Mouse (Mus musculus) heart, postnatal 4 days (tissue): ENCODE measurements around the gene Tyk2. TPM values are rescaled to one million over a fixed set of nuclear protein-coding genes. Genes with fewer than 3 reads are reported as not detected.
A peak's percentile ranks its signal among the peaks of the same experiment; 100 is the strongest.

Experiments
- DNase-seq: peaks from one replicate; pipeline ENCODE4 v3.0.0; 2021
- total RNA-seq, 2 experiments: library from RNA; stranded (reverse); gene quantifications; 2 replicates each; pipeline ENCODE4 v1.2.3; 2021

Gene Tyk2
- total RNA-seq, 2 experiments from 2014 or later, result 7.7 to 8.2 TPM

GRCm38 (mm10) chr9:21107607-21108237, 23.3 kb downstream of the Tyk2 start:
- no peak for DNase-seq

- DNase-seq, result no peak
These were observed 25.1 kb downstream of the Tyk2 start for GRCm38 (mm10) chr9:21105760-21106564.

GRCm38 (mm10) chr9:21104814-21105213, 26.2 kb downstream of the Tyk2 start:
- no peak for DNase-seq

- no peak for DNase-seq
These were observed 29.0 kb downstream of the Tyk2 start for GRCm38 (mm10) chr9:21102076-21102475.

GRCm38 (mm10) chr9:21100447-21101161, 30.4 kb downstream of the Tyk2 start:
- no peak for DNase-seq

GRCm38 (mm10) chr9:21097793-21098192, 33.2 kb downstream of the Tyk2 start:
- no peak for DNase-seq

- DNase-seq, result no peak
These were observed 35.1 kb downstream of the Tyk2 start for GRCm38 (mm10) chr9:21095958-21096357.

- no peak for DNase-seq
These were observed 37.6 kb downstream of the Tyk2 start for GRCm38 (mm10) chr9:21093423-21093822.

- DNase-seq, result peak; percentile 98
These were observed 39.2 kb downstream of the Tyk2 start, which contains the start of the genes Gm38431 and Raver1 for GRCm38 (mm10) chr9:21091707-21092320. TSS of gene Gm38431 (minus strand) at chr9:21091997. TSS of gene Raver1 (minus strand) at chr9:21092008.

- no peak for DNase-seq
These were observed 39.9 kb downstream of the Tyk2 start for GRCm38 (mm10) chr9:21090972-21091706.

- no peak for DNase-seq
These were observed 40.5 kb downstream of the Tyk2 start for GRCm38 (mm10) chr9:21090537-21090936.

- no peak for DNase-seq
These were observed 47.7 kb downstream of the Tyk2 start for GRCm38 (mm10) chr9:21083324-21083723.

GRCm38 (mm10) chr9:21081127-21081526, 49.9 kb downstream of the Tyk2 start:
- no peak for DNase-seq

GRCm38 (mm10) chr9:21075625-21076024, 55.4 kb downstream of the Tyk2 start:
- DNase-seq, result no peak

GRCm38 (mm10) chr9:21074173-21074572, 56.9 kb downstream of the Tyk2 start:
- DNase-seq, result no peak

- DNase-seq, result peak; percentile 89
These were observed 57.8 kb downstream of the Tyk2 start, which contains the start of the genes Gm49373 and Fdx1l for GRCm38 (mm10) chr9:21073044-21073840. TSS of gene Gm49373 (minus strand) at chr9:21073096. TSS of gene Fdx1l (minus strand) at chr9:21073614.

- no peak for DNase-seq
These were observed 58.4 kb downstream of the Tyk2 start for GRCm38 (mm10) chr9:21072641-21073040.

- DNase-seq, result no peak
These were observed 63.9 kb downstream of the Tyk2 start, which contains the start of gene Zglp1 for GRCm38 (mm10) chr9:21067006-21067684. TSS of gene Zglp1 (minus strand) at chr9:21067093.

- no peak for DNase-seq
These were observed 68.1 kb downstream of the Tyk2 start for GRCm38 (mm10) chr9:21062928-21063327.
